Mouse (Mus musculus) brain, embryonic 14.5 days (tissue): Measurements from ENCODE around the gene Fkbp8.

Experiments used
- CTCF ChIP-seq: fragments of 200-500 bp; IDR thresholded peaks from 2 replicates; pipeline ENCODE4 v1.5.1; 2012; ENCODE audit warnings: inconsistent platforms, mild to moderate bottlenecking, moderate library complexity, borderline replicate concordance; ENCODE audit not compliant: insufficient read depth, insufficient read length; ENCODE audit errors: extremely low read depth
- POLR2A ChIP-seq: fragments of 200-500 bp; IDR thresholded peaks from 2 replicates; pipeline ENCODE4 v1.6.1; 2012; ENCODE audit warnings: mild to moderate bottlenecking, inconsistent platforms, borderline replicate concordance; ENCODE audit not compliant: poor library complexity, insufficient read depth, insufficient read length, severe bottlenecking; ENCODE audit errors: extremely low read depth

DNA sequence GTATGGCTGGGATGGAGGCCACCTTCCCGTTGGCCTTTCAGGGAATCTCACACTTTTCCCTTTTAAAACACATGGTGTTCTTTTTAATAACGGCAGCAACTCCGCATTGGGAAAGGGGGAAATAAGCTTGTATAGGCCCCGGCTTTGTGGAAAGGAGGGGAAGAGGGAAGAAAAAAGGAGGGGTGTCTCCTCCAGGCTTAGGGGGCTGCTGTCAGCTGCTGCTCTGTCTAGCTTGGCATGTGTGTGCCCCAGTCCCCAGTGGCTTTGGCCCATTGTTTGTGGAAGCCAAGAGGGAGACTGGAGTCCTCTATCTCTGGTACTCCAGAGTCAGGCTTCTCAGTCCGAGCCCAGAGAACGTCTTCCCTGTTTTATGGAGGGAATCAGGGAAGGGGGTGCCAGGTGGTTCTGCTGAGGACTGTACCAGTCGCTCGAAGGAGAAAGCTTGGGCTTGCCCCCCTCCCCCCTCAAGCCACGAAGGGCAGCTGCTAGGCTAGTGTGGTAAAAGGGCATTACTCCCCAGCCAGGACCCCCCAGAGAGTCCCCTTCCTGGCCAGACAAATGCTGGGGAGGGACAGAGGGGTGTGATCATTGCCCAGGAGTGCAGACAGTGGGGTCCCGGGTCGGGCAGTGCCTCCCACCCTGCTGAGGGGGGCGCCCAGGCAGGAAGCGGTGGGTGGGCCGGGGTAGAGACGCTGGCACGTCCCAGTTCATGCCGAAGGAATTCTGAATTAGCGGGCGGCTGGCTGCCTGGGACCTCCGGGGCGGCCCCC lies 32.3 kb upstream of the Fkbp8 start:
- TF ChIP-seq CTCF, result no peak
- TF ChIP-seq POLR2A, result no peak
